Mouse (Mus musculus): ENCODE measurements around the gene Prap1. TPM values are rescaled to one million over a fixed set of nuclear protein-coding genes. Genes with fewer than 3 reads are reported as not detected.
"Not testable (repeated sequence)": the region's sequence is repeated elsewhere in the genome, so short reads cannot be mapped to it uniquely, and the experiment has no call there.

The Prap1 gene
- polyA plus RNA-seq, 1 experiment: not detected

- Histone ChIP-seq H3K4me3 (ENCODE audit: insufficient read depth, poor library complexity, severe bottlenecking) (no peak overlapping the region), H3K79me2 (ENCODE audit: control insufficient read depth, insufficient read depth) (no peaks in the 10 kb centered on the region), H3K36me3 (ENCODE audit: control insufficient read depth, insufficient read depth) (no peaks in the 10 kb centered on the region), H3K79me3 (ENCODE audit: low read depth) (no peaks in the 10 kb centered on the region), H3K27me3 (ENCODE audit: control insufficient read depth, insufficient read depth, insufficient read length) (no peaks in the 10 kb centered on the region), H3ac (ENCODE audit: control insufficient read depth, insufficient read length, low read depth) (no peak overlapping the region)
- TF ChIP-seq CEBPB (IDR thresholded peaks at IDR 0.05; ENCODE audit: low read depth): no peak
- no peak for TF ChIP-seq FOSL1 (IDR thresholded peaks at IDR 0.05; ENCODE audit: insufficient read depth, low read length, poor library complexity, severe bottlenecking)
- no peak for TF ChIP-seq USF1 (IDR thresholded peaks at IDR 0.05; ENCODE audit: low read depth)
- no peak for TF ChIP-seq MYOG (IDR thresholded peaks at IDR 0.05; ENCODE audit: control insufficient read depth, extremely low read depth, insufficient read length)
- TF ChIP-seq CTCF (IDR thresholded peaks at IDR 0.05; ENCODE audit: control insufficient read depth, insufficient read depth, insufficient read length): no peak
- no peak for TF ChIP-seq MAX (IDR thresholded peaks at IDR 0.05)
- no peak for TF ChIP-seq MYOD1 (IDR thresholded peaks at IDR 0.05; ENCODE audit: control insufficient read depth, insufficient read length, low read depth)
Observed at GRCm38 (mm10) chr7:140126934-140127333, 33.7 kb downstream of the Prap1 start.

GRCm38 (mm10) chr7:140127911-140128310 lies 34.7 kb downstream of the Prap1 start:
- Histone ChIP-seq H3ac (ENCODE audit: control insufficient read depth, insufficient read length, low read depth) (no peak overlapping the region), H3K36me3 (ENCODE audit: control insufficient read depth, insufficient read depth) (no peaks in the 10 kb centered on the region), H3K4me3 (ENCODE audit: insufficient read depth, poor library complexity, severe bottlenecking) (no peak overlapping the region), H3K79me2 (ENCODE audit: control insufficient read depth, insufficient read depth) (no peaks in the 10 kb centered on the region), H3K27me3 (ENCODE audit: control insufficient read depth, insufficient read depth, insufficient read length) (no peaks in the 10 kb centered on the region), H3K79me3 (ENCODE audit: low read depth) (no peaks in the 10 kb centered on the region)
- TF ChIP-seq MAX (IDR thresholded peaks at IDR 0.05) (no peak), CEBPB (IDR thresholded peaks at IDR 0.05; ENCODE audit: low read depth) (no peak), FOSL1 (IDR thresholded peaks at IDR 0.05; ENCODE audit: insufficient read depth, low read length, poor library complexity, severe bottlenecking) (no peak), MYOG (IDR thresholded peaks at IDR 0.05; ENCODE audit: control insufficient read depth, extremely low read depth, insufficient read length) (no peak), MYOD1 (IDR thresholded peaks at IDR 0.05; ENCODE audit: control insufficient read depth, insufficient read length, low read depth) (no peak), CTCF (IDR thresholded peaks at IDR 0.05; ENCODE audit: control insufficient read depth, insufficient read depth, insufficient read length) (no peak), USF1 (IDR thresholded peaks at IDR 0.05; ENCODE audit: low read depth) (no peak)

- not testable (repeated sequence) for H3K27me3 ChIP-seq (ENCODE audit: control insufficient read depth, insufficient read depth, insufficient read length); H3K36me3 ChIP-seq (ENCODE audit: control insufficient read depth, insufficient read depth); H3K79me3 ChIP-seq (ENCODE audit: low read depth); H3ac ChIP-seq (ENCODE audit: control insufficient read depth, insufficient read length, low read depth); H3K4me3 ChIP-seq (ENCODE audit: insufficient read depth, poor library complexity, severe bottlenecking); H3K79me2 ChIP-seq (ENCODE audit: control insufficient read depth, insufficient read depth)
Observed at GRCm38 (mm10) chr7:140132184-140132583, 39.0 kb downstream of the Prap1 start.

DNA sequence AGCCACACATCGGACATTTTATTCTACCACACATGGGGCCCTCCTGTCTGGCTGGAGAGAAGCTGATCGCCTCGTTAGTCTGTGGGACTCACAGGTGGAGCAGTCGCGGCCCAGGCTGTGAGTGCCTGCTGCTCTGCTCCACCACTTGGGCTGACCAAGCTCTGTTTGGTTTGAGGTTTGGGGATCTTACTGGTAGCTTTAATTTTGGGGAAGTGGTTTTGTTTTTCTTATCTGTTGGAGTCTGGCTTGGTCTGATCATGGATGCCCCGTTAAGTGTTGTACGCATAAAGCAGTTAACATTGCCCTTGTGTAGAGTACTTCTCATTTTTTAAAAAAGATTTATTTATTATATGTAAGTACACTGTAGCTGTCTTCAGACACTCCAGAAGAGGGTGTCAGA lies 40.8 kb downstream of the Prap1 start:
- H3K4me3 ChIP-seq (ENCODE audit: insufficient read depth, poor library complexity, severe bottlenecking); H3K79me3 ChIP-seq (ENCODE audit: low read depth); H3K27me3 ChIP-seq (ENCODE audit: control insufficient read depth, insufficient read depth, insufficient read length); H3ac ChIP-seq (ENCODE audit: control insufficient read depth, insufficient read length, low read depth); H3K79me2 ChIP-seq (ENCODE audit: control insufficient read depth, insufficient read depth); H3K36me3 ChIP-seq (ENCODE audit: control insufficient read depth, insufficient read depth): not testable (repeated sequence)

- H3K4me3 ChIP-seq (ENCODE audit: insufficient read depth, poor library complexity, severe bottlenecking): no peak overlapping the region
- no peaks in the 10 kb centered on the region for H3K27me3 ChIP-seq (ENCODE audit: control insufficient read depth, insufficient read depth, insufficient read length)
- TF ChIP-seq CEBPB (IDR thresholded peaks at IDR 0.05; ENCODE audit: low read depth): no peak
- no peak for TF ChIP-seq MYOD1 (IDR thresholded peaks at IDR 0.05; ENCODE audit: control insufficient read depth, insufficient read length, low read depth)
- TF ChIP-seq MAX (IDR thresholded peaks at IDR 0.05): no peak
- TF ChIP-seq FOSL1 (IDR thresholded peaks at IDR 0.05; ENCODE audit: insufficient read depth, low read length, poor library complexity, severe bottlenecking): no peak
- TF ChIP-seq MYOG (IDR thresholded peaks at IDR 0.05; ENCODE audit: control insufficient read depth, extremely low read depth, insufficient read length): no peak
- no peak for TF ChIP-seq USF1 (IDR thresholded peaks at IDR 0.05; ENCODE audit: low read depth)
- no peak for TF ChIP-seq CTCF (IDR thresholded peaks at IDR 0.05; ENCODE audit: control insufficient read depth, insufficient read depth, insufficient read length)
- H3K36me3 ChIP-seq (ENCODE audit: control insufficient read depth, insufficient read depth): no peaks in the 10 kb centered on the region
- H3K79me2 ChIP-seq (ENCODE audit: control insufficient read depth, insufficient read depth): no peaks in the 10 kb centered on the region
- H3ac ChIP-seq (ENCODE audit: control insufficient read depth, insufficient read length, low read depth): no peak overlapping the region
- H3K79me3 ChIP-seq (ENCODE audit: low read depth): no peaks in the 10 kb centered on the region
Observed at GRCm38 (mm10) chr7:140135106-140135770, 42.0 kb downstream of the Prap1 start.

DNA sequence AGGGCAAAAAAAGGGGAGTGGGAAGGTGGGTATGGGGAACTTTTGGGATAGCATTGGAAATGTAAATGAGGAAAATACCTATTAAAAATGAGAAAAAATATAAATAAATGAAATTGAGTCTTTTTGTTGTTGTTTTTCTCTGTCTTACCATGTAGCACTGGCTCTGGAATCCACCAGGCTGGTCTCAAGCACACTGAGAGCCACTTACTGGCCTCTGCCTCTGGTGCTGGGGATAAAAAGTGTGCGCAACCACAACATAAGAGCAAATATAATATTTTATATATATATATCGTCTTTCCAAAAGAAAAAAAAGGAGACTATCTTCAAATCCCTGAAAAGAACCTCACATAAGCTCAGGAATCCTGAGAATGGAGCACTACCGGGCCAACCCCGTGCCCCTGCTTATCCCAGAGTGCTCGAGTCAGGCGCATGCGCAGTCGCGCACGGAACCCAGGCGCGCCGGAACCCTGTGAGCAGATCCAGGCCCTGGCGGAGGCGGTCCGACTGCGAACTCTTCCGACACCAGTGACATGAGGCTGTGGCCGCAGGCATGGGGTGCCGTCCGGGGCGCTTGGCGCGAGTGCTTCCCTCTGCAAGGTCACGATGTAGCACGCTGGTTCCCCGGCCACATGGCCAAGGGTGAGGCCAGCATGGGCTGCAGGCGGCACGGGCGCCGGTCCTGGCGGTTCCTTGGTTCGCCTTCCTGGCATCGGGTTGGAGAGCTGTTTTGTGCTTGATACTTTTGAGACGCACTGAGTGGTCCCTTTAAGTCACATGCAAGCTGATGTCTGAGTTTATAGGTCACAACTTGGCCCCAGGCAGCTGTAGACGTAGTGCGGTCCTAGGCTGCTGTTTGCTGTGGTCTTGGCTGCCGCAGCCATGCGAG lies 44.2 kb downstream of the Prap1 start, which contains the start of gene Mtg1:
Gene Mtg1 (plus strand): TSS at position 430 of the 886 bp plus-strand sequence.
- H3K4me3 ChIP-seq (ENCODE audit: insufficient read depth, poor library complexity, severe bottlenecking): peak within 1 kb of the TSS; percentile 52
- no peaks in the 10 kb centered on the region for H3K79me2 ChIP-seq (ENCODE audit: control insufficient read depth, insufficient read depth)
- H3ac ChIP-seq (ENCODE audit: control insufficient read depth, insufficient read length, low read depth): peak within 1 kb of the TSS; percentile 95
- H3K27me3 ChIP-seq (ENCODE audit: control insufficient read depth, insufficient read depth, insufficient read length): no peaks in the 10 kb centered on the region
- TF ChIP-seq CTCF (IDR thresholded peaks at IDR 0.05; ENCODE audit: control insufficient read depth, insufficient read depth, insufficient read length): no peak
- no peak for TF ChIP-seq CEBPB (IDR thresholded peaks at IDR 0.05; ENCODE audit: low read depth)
- TF ChIP-seq FOSL1 (IDR thresholded peaks at IDR 0.05; ENCODE audit: insufficient read depth, low read length, poor library complexity, severe bottlenecking): no peak
- TF ChIP-seq USF1 (IDR thresholded peaks at IDR 0.05; ENCODE audit: low read depth): peak; percentile 12
- TF ChIP-seq MAX (IDR thresholded peaks at IDR 0.05): peak; percentile 92
- no peaks in the 10 kb centered on the region for H3K79me3 ChIP-seq (ENCODE audit: low read depth)
- H3K36me3 ChIP-seq (ENCODE audit: control insufficient read depth, insufficient read depth): no peaks in the 10 kb centered on the region

Measured in C2C12 (cell line).